Mouse (Mus musculus) MEL (cell line): ENCODE results near the gene Cela2a. TPM values are rescaled to one million over a fixed set of nuclear protein-coding genes. Genes with fewer than 3 reads are reported as not detected.

Source experiments
- DNase-seq: peaks from one replicate; pipeline ENCODE4 v3.0.0; 2011; ENCODE audit warnings: low read depth, low spot score
- H3K27ac ChIP-seq: 2 replicates; pipeline ENCODE4 v1.5.1; 2012; ENCODE audit warnings: low read depth, mild to moderate bottlenecking, control low read depth, low read length, moderate library complexity; ENCODE audit not compliant: control insufficient read depth
- H3K27me3 ChIP-seq, 2 experiments: fragments of 150-350 bp in 1 of 2; sonication (generic) in 1 of 2; 2 replicates each; pipeline ENCODE4 v1.6.1; 2012; ENCODE audit warnings: low read length in 2 of 2, mild to moderate bottlenecking in 2 of 2, improper control_type of control experiment in 1 of 2, moderate library complexity in 1 of 2; ENCODE audit not compliant: insufficient read depth in 2 of 2, control insufficient read depth in 1 of 2
- H3K36me3 ChIP-seq, 2 experiments: 2 replicates each; pipeline ENCODE4 v1.6.1; 2012 to 2014; ENCODE audit warnings: low read length in 2 of 2, improper control_type of control experiment in 1 of 2, inconsistent platforms in 1 of 2, mild to moderate bottlenecking in 1 of 2; ENCODE audit not compliant: insufficient read depth in 2 of 2, control insufficient read depth in 1 of 2
- H3K4me1 ChIP-seq, 2 experiments: fragments of 150-350 bp in 1 of 2; sonication (generic) in 1 of 2; 2 replicates each; pipeline ENCODE4 v1.6.1; 2012; ENCODE audit warnings: low read length in 2 of 2, improper control_type of control experiment in 1 of 2, mild to moderate bottlenecking in 1 of 2; ENCODE audit not compliant: insufficient read depth in 2 of 2, control insufficient read depth in 1 of 2
- H3K4me3 ChIP-seq, 2 experiments: fragments of 150-350 bp in 1 of 2; sonication (generic) in 1 of 2; 2 replicates each; pipeline ENCODE4 v1.5.1; 2012; ENCODE audit warnings: low read depth in 2 of 2, low read length in 2 of 2, mild to moderate bottlenecking in 2 of 2, moderate library complexity in 2 of 2, control low read depth in 1 of 2, improper control_type of control experiment in 1 of 2; ENCODE audit not compliant: control insufficient read depth in 1 of 2, insufficient read depth in 1 of 2
- H3K79me2 ChIP-seq: 2 replicates; pipeline ENCODE4 v1.6.1; 2012; ENCODE audit warnings: mild to moderate bottlenecking, low read length, moderate library complexity; ENCODE audit not compliant: control insufficient read depth, poor library complexity, insufficient read depth
- H3K9ac ChIP-seq: 2 replicates; pipeline ENCODE4 v1.6.1; 2012; ENCODE audit warnings: low read depth, mild to moderate bottlenecking, control low read depth, low read length, moderate library complexity; ENCODE audit not compliant: control insufficient read depth, poor library complexity, severe bottlenecking
- H3K9me3 ChIP-seq: fragments of 150-350 bp; sonication (generic); replicated peaks from 2 replicates; pipeline ENCODE4 v1.6.1; 2012; ENCODE audit warnings: mild to moderate bottlenecking, low read length, improper control_type of control experiment, moderate library complexity; ENCODE audit not compliant: insufficient read depth
- BHLHE40 ChIP-seq: IDR thresholded peaks from 2 replicates; pipeline ENCODE4 v1.6.1; 2012; ENCODE audit warnings: low read depth, mild to moderate bottlenecking, inconsistent platforms, low read length, improper control_type of control experiment, borderline replicate concordance
- CHD1 ChIP-seq: IDR thresholded peaks from 2 replicates; pipeline ENCODE4 v1.6.1; 2012; ENCODE audit warnings: low read depth, mild to moderate bottlenecking, inconsistent platforms, low read length, improper control_type of control experiment
- CHD2 ChIP-seq: IDR thresholded peaks from 2 replicates; pipeline ENCODE4 v1.6.1; 2011; ENCODE audit warnings: low read length, improper control_type of control experiment
- E2F4 ChIP-seq: IDR thresholded peaks from 2 replicates; pipeline ENCODE4 v1.6.1; 2011; ENCODE audit warnings: low read depth, low read length, improper control_type of control experiment, borderline replicate concordance
- ELF1 ChIP-seq: IDR thresholded peaks from 2 replicates; pipeline ENCODE4 v1.6.1; 2014; ENCODE audit warnings: low read depth, mild to moderate bottlenecking, inconsistent platforms, low read length, improper control_type of control experiment, moderate library complexity
- GABPA ChIP-seq: IDR thresholded peaks from 2 replicates; pipeline ENCODE4 v1.6.1; 2012; ENCODE audit warnings: low read depth, mild to moderate bottlenecking, inconsistent platforms, low read length, improper control_type of control experiment, moderate library complexity
- GATA1 ChIP-seq: IDR thresholded peaks from 2 replicates; pipeline ENCODE4 v1.6.1; 2011; ENCODE audit warnings: low read depth, low read length, improper control_type of control experiment
- HCFC1 ChIP-seq: IDR thresholded peaks from 2 replicates; pipeline ENCODE4 v1.6.1; 2012; ENCODE audit warnings: low read depth, mild to moderate bottlenecking, inconsistent platforms, low read length, improper control_type of control experiment, moderate library complexity
- MAX ChIP-seq: IDR thresholded peaks from 2 replicates; pipeline ENCODE4 v1.6.1; 2011; ENCODE audit warnings: low read length, improper control_type of control experiment
- MAZ ChIP-seq: IDR thresholded peaks from 2 replicates; pipeline ENCODE4 v1.6.1; 2012; ENCODE audit warnings: low read depth, mild to moderate bottlenecking, inconsistent platforms, low read length, improper control_type of control experiment
- MYB ChIP-seq: IDR thresholded peaks from 2 replicates; pipeline ENCODE4 v1.6.1; 2011; ENCODE audit warnings: mild to moderate bottlenecking, low read depth, low read length, improper control_type of control experiment
- NRF1 ChIP-seq: IDR thresholded peaks from 2 replicates; pipeline ENCODE4 v1.6.1; 2014; ENCODE audit warnings: low read depth, mild to moderate bottlenecking, inconsistent platforms, low read length, improper control_type of control experiment, moderate library complexity; ENCODE audit not compliant: poor library complexity, insufficient read depth, severe bottlenecking
- POLR2A ChIP-seq, 2 experiments: IDR thresholded peaks; 2 replicates each; pipeline ENCODE4 v1.6.1; 2011 to 2012; ENCODE audit warnings: low read length in 2 of 2, mild to moderate bottlenecking in 2 of 2, control low read depth in 1 of 2, improper control_type of control experiment in 1 of 2, low read depth in 1 of 2, moderate library complexity in 1 of 2; ENCODE audit not compliant: control insufficient read depth in 1 of 2, insufficient read depth in 1 of 2, poor library complexity in 1 of 2
- POLR2AphosphoS5 ChIP-seq: IDR thresholded peaks from 2 replicates; pipeline ENCODE4 v1.6.1; 2012; ENCODE audit warnings: low read depth, borderline replicate concordance, mild to moderate bottlenecking, inconsistent platforms, low read length, moderate library complexity, mixed read lengths
- SIN3A ChIP-seq: IDR thresholded peaks from 2 replicates; pipeline ENCODE4 v1.6.1; 2012; ENCODE audit warnings: low read length, improper control_type of control experiment, inconsistent platforms
- SMC3 ChIP-seq: IDR thresholded peaks from 2 replicates; pipeline ENCODE4 v1.6.1; 2011; ENCODE audit warnings: low read depth, low read length, improper control_type of control experiment
- ZC3H11A ChIP-seq: IDR thresholded peaks from 2 replicates; pipeline ENCODE4 v1.6.1; 2012; ENCODE audit warnings: low read depth, mild to moderate bottlenecking, inconsistent platforms, low read length, improper control_type of control experiment
- ZMIZ1 ChIP-seq: IDR thresholded peaks from 2 replicates; pipeline ENCODE4 v1.6.1; 2012; ENCODE audit warnings: low read depth, mild to moderate bottlenecking, inconsistent platforms, low read length, improper control_type of control experiment, moderate library complexity
- ZNF384 ChIP-seq: IDR thresholded peaks from 2 replicates; pipeline ENCODE4 v1.6.1; 2012; ENCODE audit warnings: low read depth, mild to moderate bottlenecking, inconsistent platforms, low read length, improper control_type of control experiment
- polyA plus RNA-seq, 2 experiments: library from polyadenylated mRNA; stranded (reverse) in 1 of 2; unstranded in 1 of 2; fragments of >175 nt in 1 of 2; fragments of >200 nt in 1 of 2; gene quantifications; 2 replicates each; pipeline versions ENCODE4 v1.2.1 to v1.2.4; 2012; ENCODE audit warnings: low replicate concordance in 2 of 2, low read depth in 1 of 2; ENCODE audit not compliant: insufficient read length in 2 of 2, insufficient read depth in 1 of 2, missing spikeins in 1 of 2
- total RNA-seq: library from RNA; depleted of rRNA; stranded (reverse); fragments of 300-350 nt; gene quantifications from 2 replicates; pipeline ENCODE4 v1.2.3, GENCODE M21; 2012

Cela2a gene
- total and polyA plus RNA-seq, 3 experiments: not detected

GRCm38 (mm10) chr4:141828177-141828576 lies 2.2 kb upstream of the Cela2a start:
- Histone ChIP-seq H3K9me3 (no peaks in the 10 kb centered on the region), H3K4me3 (no peak overlapping the region)
- TF ChIP-seq BHLHE40 (no peak), MYB (no peak), HCFC1 (no peak), POLR2A (IDR thresholded peaks at IDR 0.05; ENCODE audit: control insufficient read depth in 1 of 2, insufficient read depth in 1 of 2, low read depth in 1 of 2, low read length in 2 of 2, poor library complexity in 1 of 2) (no peak), NRF1 (no peak), ZMIZ1 (no peak), MAZ (no peak)

DNA sequence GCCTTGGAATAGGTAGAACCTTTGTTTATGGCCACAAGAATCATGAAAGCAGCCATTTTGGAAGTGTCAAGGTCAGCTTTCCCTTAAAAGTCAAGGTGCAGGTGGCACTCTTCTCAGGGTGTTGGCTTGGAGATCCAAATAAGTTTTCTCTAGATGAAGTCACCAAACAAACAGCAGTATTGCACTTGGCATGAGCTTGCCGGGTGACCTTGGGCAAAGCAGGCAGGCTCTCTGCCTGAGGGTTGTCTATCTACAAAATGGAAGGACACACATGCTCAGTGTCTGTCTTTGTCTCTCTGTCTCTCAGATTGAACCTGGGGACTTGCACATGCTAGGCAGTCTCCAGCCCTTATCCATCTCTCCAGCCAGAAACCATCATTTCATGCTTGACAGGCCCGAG lies 1.4 kb upstream of the Cela2a start:
- Histone ChIP-seq H3K4me3 (no peak overlapping the region), H3K9me3 (no peaks in the 10 kb centered on the region), H3K27me3 (no peaks in the 10 kb centered on the region; a peak in 1 of 4 replicates), H3K36me3 (no peaks in the 10 kb centered on the region), H3K27ac (no peak overlapping the region), H3K79me2 (no peaks in the 10 kb centered on the region), H3K4me1 (no peaks in the 10 kb centered on the region), H3K9ac (no peak overlapping the region)
- DNase-seq: no peak
- TF ChIP-seq GATA1: no peak
- no peak for TF ChIP-seq ZNF384
- TF ChIP-seq ZC3H11A: no peak
- no peak for TF ChIP-seq ELF1
- TF ChIP-seq ZMIZ1: no peak
- TF ChIP-seq SIN3A: no peak
- no peak for TF ChIP-seq E2F4
- no peak for TF ChIP-seq GABPA
- TF ChIP-seq CHD1: no peak
- no peak for TF ChIP-seq SMC3
- TF ChIP-seq POLR2AphosphoS5: no peak
- TF ChIP-seq CHD2: no peak
- no peak for TF ChIP-seq MAX

More at GRCm38 (mm10) chr4:141828177-141828576, 2.2 kb upstream of the Cela2a start:
- Histone ChIP-seq H3K27ac (no peak overlapping the region), H3K4me1 (no peaks in the 10 kb centered on the region), H3K36me3 (no peaks in the 10 kb centered on the region), H3K27me3 (no peaks in the 10 kb centered on the region; a peak in 1 of 4 replicates), H3K79me2 (no peaks in the 10 kb centered on the region), H3K9ac (no peak overlapping the region)
- DNase-seq: no peak
